8 mouse cellular contexts compared by ENCODE assay signal in the genomic region with DNA sequence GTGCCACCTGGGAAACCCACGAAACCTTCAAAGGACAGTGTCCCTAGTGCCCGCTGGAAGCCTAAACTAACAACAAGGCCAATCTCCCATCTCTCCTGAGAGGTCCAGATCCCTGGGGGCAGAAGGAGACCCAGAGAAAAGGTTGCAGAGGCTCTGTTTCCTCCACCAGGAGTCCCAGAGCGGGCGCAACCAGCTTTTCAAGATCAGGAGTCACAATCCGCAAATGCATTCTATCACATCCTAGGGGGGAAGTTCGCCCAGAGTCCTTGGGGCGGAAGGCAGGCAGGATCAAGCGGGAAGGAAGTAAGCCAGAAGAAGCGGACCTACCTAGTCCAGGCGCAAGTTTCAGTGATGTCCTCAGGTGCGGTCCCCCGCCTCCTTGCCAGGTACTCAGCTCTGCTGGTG. TPM values are rescaled to one million over a fixed set of nuclear protein-coding genes. Genes with fewer than 3 reads are reported as not detected.
DNase-seq lines count a peak whose midpoint lies in the region; ATAC-seq and TF ChIP-seq lines count a peak whose summit lies in the region.

No protein-coding gene starts in this region.

- no peaks in the 10 kb centered on the region for H3K9me3 ChIP-seq in liver, embryonic 11.5 days (ENCODE audit: control insufficient read depth, low read length)
- H3K9me3 ChIP-seq in hindbrain, embryonic 15.5 days: no peaks in the 10 kb centered on the region
- H3K9me3 ChIP-seq in neural tube, embryonic 14.5 days (ENCODE audit: control insufficient read depth, low read length): no peaks in the 10 kb centered on the region

- no peak overlapping the region for H3K9ac ChIP-seq in liver, embryonic 11.5 days (ENCODE audit: low read depth, low read length)
- peak overlapping the region; percentile 52 for H3K9ac ChIP-seq in hindbrain, embryonic 15.5 days
- H3K9ac ChIP-seq in neural tube, embryonic 14.5 days (replicated peaks; ENCODE audit: low read depth, low read length): peak overlapping the region; percentile 46; the same call in 1 of the 2 replicates

- no peaks in the 10 kb centered on the region for H3K36me3 ChIP-seq in liver, embryonic 11.5 days (ENCODE audit: control insufficient read depth, insufficient read depth, low read length)
- H3K36me3 ChIP-seq in hindbrain, embryonic 15.5 days: no peaks in the 10 kb centered on the region
- H3K36me3 ChIP-seq in neural tube, embryonic 14.5 days (ENCODE audit: control insufficient read depth, insufficient read depth, low read length): no peaks in the 10 kb centered on the region

- H3K4me2 ChIP-seq in liver, embryonic 11.5 days: peak overlapping the region; percentile 45; the same call in 1 of the 2 replicates
- H3K4me2 ChIP-seq in hindbrain, embryonic 15.5 days: peak overlapping the region; percentile 69
- H3K4me2 ChIP-seq in neural tube, embryonic 14.5 days (ENCODE audit: low read depth, low read length): peak overlapping the region; percentile 57

- 17% methylated on average over 12 of the region's 12 CpGs for WGBS in liver, embryonic 11.5 days
- 24% methylated on average over 12 of the region's 12 CpGs for WGBS in hindbrain, embryonic 15.5 days
- 10% methylated on average over 12 of the region's 12 CpGs for WGBS in neural tube, embryonic 14.5 days
- WGBS in lung, adult 2 months: 25% methylated on average over 12 of the region's 12 CpGs

- peaks cover 28% of the 10 kb centered on the region for H3K27me3 ChIP-seq in liver, embryonic 11.5 days (replicated peaks; ENCODE audit: control insufficient read depth, insufficient read depth, low read length)
- no peaks in the 10 kb centered on the region for H3K27me3 ChIP-seq in hindbrain, embryonic 15.5 days
- H3K27me3 ChIP-seq in neural tube, embryonic 14.5 days (ENCODE audit: control insufficient read depth, insufficient read depth, low read length): no peaks in the 10 kb centered on the region

- H3K27ac ChIP-seq in liver, embryonic 11.5 days (ENCODE audit: low read depth, low read length): no peak overlapping the region
- H3K27ac ChIP-seq in cortical plate, adult 2 months (ENCODE audit: insufficient read depth, low read length): no peak overlapping the region
- H3K27ac ChIP-seq in hindbrain, embryonic 15.5 days (replicated peaks): peak overlapping the region; percentile 85
- no peak overlapping the region for H3K27ac ChIP-seq in neural tube, embryonic 14.5 days (ENCODE audit: low read depth, low read length)

- no peak for TF ChIP-seq POLR2A in cortical plate, adult 2 months (IDR thresholded peaks at IDR 0.05; ENCODE audit: extremely low read depth, insufficient read depth, low read length)
- no peak for TF ChIP-seq POLR2A in lung, adult 2 months (IDR thresholded peaks at IDR 0.05; ENCODE audit: borderline replicate concordance, extremely low read depth, low read depth, low read length)

- no peak overlapping the region for H3K4me3 ChIP-seq in liver, embryonic 11.5 days (ENCODE audit: low read depth, low read length)
- H3K4me3 ChIP-seq in cortical plate, adult 2 months (ENCODE audit: insufficient read depth, low read length): peak overlapping the region; percentile 89
- peak overlapping the region; percentile 50 for H3K4me3 ChIP-seq in hindbrain, embryonic 15.5 days
- peak overlapping the region; percentile 37 for H3K4me3 ChIP-seq in neural tube, embryonic 14.5 days (ENCODE audit: low read depth, low read length)
- H3K4me3 ChIP-seq in lung, adult 2 months (replicated peaks; ENCODE audit: extremely low read depth, low read depth, low read length): no peak overlapping the region

- no peak for ATAC-seq in liver, embryonic 11.5 days (replicated peaks; ENCODE audit: low FRiP score)
- ATAC-seq in hindbrain, embryonic 15.5 days (ENCODE audit: low FRiP score, low read depth): no peak
- ATAC-seq in neural tube, embryonic 14.5 days (ENCODE audit: low read depth): no peak

- no peaks in the 10 kb centered on the region for H3K4me1 ChIP-seq in liver, embryonic 11.5 days (replicated peaks; ENCODE audit: control insufficient read depth, insufficient read depth, low read length)
- no peaks in the 10 kb centered on the region for H3K4me1 ChIP-seq in cortical plate, adult 2 months (ENCODE audit: control insufficient read depth, insufficient read depth, low read length)
- H3K4me1 ChIP-seq in hindbrain, embryonic 15.5 days (replicated peaks): no peaks in the 10 kb centered on the region
- no peaks in the 10 kb centered on the region for H3K4me1 ChIP-seq in neural tube, embryonic 14.5 days (ENCODE audit: control insufficient read depth, insufficient read depth, low read length)
- H3K4me1 ChIP-seq in lung, adult 2 months (ENCODE audit: control insufficient read depth, insufficient read depth, low read length): no peaks in the 10 kb centered on the region

- no peak for TF ChIP-seq CTCF in cortical plate, adult 2 months (IDR thresholded peaks at IDR 0.05; ENCODE audit: extremely low read depth, insufficient read depth, low read length)
- no peak for TF ChIP-seq CTCF in lung, adult 2 months (IDR thresholded peaks at IDR 0.05; ENCODE audit: insufficient read depth, low read length)

- DNase-seq in liver, embryonic 11.5 days (ENCODE audit: low spot score): peak; percentile 27
- DNase-seq in liver: no peak
- DNase-seq in adrenal gland, postnatal 4 days (ENCODE audit: low spot score in 2 of 2): no peak
- no peak for DNase-seq in lung, adult 2 months
- DNase-seq in thymus, postnatal 36 days: no peak

RNA-seq across cellular contexts. Expression of a gene that starts 1.0 kb away (rescaled TPM):
- 0.08 and 0.11 TPM in 2 replicates for polyA plus RNA-seq in liver, embryonic 11.5 days (2014; fragmentation: Nextera tagmentation; extraction: Ambion mirVana)
- polyA plus RNA-seq in cortical plate, adult 2 months (2012; rRNA removed): 12.0 and 12.9 TPM in 2 replicates
- 29.5 and 32.6 TPM in 2 replicates for polyA plus RNA-seq in hindbrain, embryonic 15.5 days (2015; fragmentation: Nextera tagmentation; extraction: Ambion mirVana)
- polyA plus RNA-seq in neural tube, embryonic 14.5 days (2014; fragmentation: Nextera tagmentation; extraction: Ambion mirVana): 25.6 and 37.0 TPM in 2 replicates
- total RNA-seq in adrenal gland, postnatal 4 days (2021): under 1 TPM; 0.45 to 0.96 TPM
- not detected in 2 replicates for polyA plus RNA-seq in lung, adult 2 months (2012; rRNA removed)

Comparison
In these comparisons a context has a peak if more than half of its experiments do, and no peak if none do; other contexts are left out.
1. H3K4me3 ChIP-seq: peak in cortical plate, adult 2 months (single experiment), hindbrain, embryonic 15.5 days (single experiment) and neural tube, embryonic 14.5 days (single experiment); none in liver, embryonic 11.5 days (single experiment) and lung, adult 2 months (single experiment).
2. RNA of a gene that starts 1.0 kb away (polyA plus RNA-seq): 25.6 to 37.0 TPM in neural tube, embryonic 14.5 days, 29.5 to 32.6 TPM in hindbrain, embryonic 15.5 days and 12.0 to 12.9 TPM in cortical plate, adult 2 months; 0.08 to 0.11 TPM in liver, embryonic 11.5 days and not detected in lung, adult 2 months; every median in the first group is over 10 times any median in the second.
3. Peak in every context shown above with its lines, with median percentiles within 50 percentile points of each other: H3K4me2 ChIP-seq.